Mouse (Mus musculus) bone marrow macrophage, adult 2 months (primary cell): ENCODE results near the gene Upf1. TPM values are rescaled to one million over a fixed set of nuclear protein-coding genes. Genes with fewer than 3 reads are reported as not detected.

ENCODE experiments used
- H3K27ac ChIP-seq: 2 replicates; pipeline ENCODE4 v1.5.1; 2012; ENCODE audit warnings: low read depth, low read length; ENCODE audit not compliant: insufficient read depth
- H3K4me1 ChIP-seq: 2 replicates; pipeline ENCODE4 v1.6.1; 2012; ENCODE audit warnings: low read length; ENCODE audit not compliant: control insufficient read depth, insufficient read depth
- H3K4me3 ChIP-seq: 2 replicates; pipeline ENCODE4 v1.5.1; 2012; ENCODE audit warnings: mild to moderate bottlenecking, low read length, moderate library complexity; ENCODE audit not compliant: insufficient read depth
- CTCF ChIP-seq: IDR thresholded peaks from 2 replicates; pipeline ENCODE4 v1.5.1; 2012; ENCODE audit warnings: low read depth, mild to moderate bottlenecking, low read length, moderate library complexity
- POLR2A ChIP-seq: IDR thresholded peaks from 2 replicates; pipeline ENCODE4 v1.6.1; 2012; ENCODE audit warnings: mild to moderate bottlenecking, low read depth, low read length, borderline replicate concordance
- polyA plus RNA-seq: library from polyadenylated mRNA; stranded (reverse); fragments of >200 nt; gene quantifications from 2 replicates; pipeline ENCODE4 v1.2.4, GENCODE M21; 2012; ENCODE audit not compliant: missing spikeins, insufficient read depth, insufficient read length

Gene Upf1
- polyA plus RNA-seq, 1 experiment: 30.6 TPM

- Histone ChIP-seq H3K27ac (no peak overlapping the region), H3K4me1 (peaks cover 1% of the 10 kb centered on the region; the same call in 1 of the 2 replicates), H3K4me3 (no peak overlapping the region)
- TF ChIP-seq POLR2A (no peak), CTCF (no peak)
Measured at GRCm38 (mm10) chr8:70329835-70330740, 23.0 kb downstream of the Upf1 start.

DNA sequence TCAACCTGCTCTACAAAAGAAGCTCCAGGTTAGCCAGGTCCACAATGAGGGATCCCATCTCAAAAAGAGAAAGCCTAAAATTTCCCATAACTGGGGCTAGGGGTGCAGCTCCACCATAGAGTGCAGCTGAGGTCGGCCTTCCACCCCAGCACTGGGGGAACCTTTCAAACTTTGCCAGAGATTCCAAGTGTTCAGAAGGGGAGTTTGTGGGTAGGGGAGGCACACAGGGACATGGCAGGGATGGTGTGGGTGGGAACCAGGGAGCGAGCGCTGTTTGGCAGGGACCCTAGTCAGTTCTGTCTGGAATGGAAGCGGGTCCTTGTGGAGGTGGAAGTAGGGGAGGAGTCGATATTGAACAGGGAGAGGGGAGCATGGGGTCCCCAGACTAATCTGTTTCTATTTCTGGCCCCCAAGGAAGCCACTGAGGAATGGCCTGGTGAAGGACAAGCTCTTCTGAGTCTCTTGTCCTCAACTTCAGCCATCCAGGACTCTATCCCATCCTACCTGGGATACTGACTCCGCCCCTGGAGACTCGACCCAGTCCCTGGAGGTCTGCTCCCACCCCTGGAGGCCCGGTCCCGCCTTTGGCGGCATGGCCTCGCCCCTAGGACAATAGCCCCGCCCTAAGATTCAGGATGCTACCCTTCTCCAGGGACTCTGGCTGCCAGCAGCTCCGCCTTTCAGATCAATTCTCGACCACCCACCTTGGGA is 23.8 kb downstream of the Upf1 start, which contains the start of gene Gdf1:
Gdf1 (plus strand) TSS at position 694 of the 711 bp plus-strand sequence.
- H3K4me1 ChIP-seq: peaks cover 5% of the 10 kb centered on the region; the same call in 1 of the 2 replicates
- no peak within 1 kb of the TSS for H3K27ac ChIP-seq
- H3K4me3 ChIP-seq: no peak within 1 kb of the TSS
- TF ChIP-seq CTCF (no peak), POLR2A (no peak)

GRCm38 (mm10) chr8:70327512-70327911 is 25.6 kb downstream of the Upf1 start:
- TF ChIP-seq CTCF (no peak), POLR2A (no peak)
- Histone ChIP-seq H3K27ac (no peak overlapping the region), H3K4me1 (peaks cover 5% of the 10 kb centered on the region; the same call in 1 of the 2 replicates), H3K4me3 (no peak overlapping the region)

GRCm38 (mm10) chr8:70323716-70324115 is 29.4 kb downstream of the Upf1 start:
- H3K4me3 ChIP-seq: no peak overlapping the region
- no peak for TF ChIP-seq CTCF
- no peak for TF ChIP-seq POLR2A
- peaks cover 5% of the 10 kb centered on the region; the same call in 1 of the 2 replicates for H3K4me1 ChIP-seq
- no peak overlapping the region for H3K27ac ChIP-seq

- H3K4me3 ChIP-seq: no peak overlapping the region
- no peak for TF ChIP-seq CTCF
- no peaks in the 10 kb centered on the region for H3K4me1 ChIP-seq
- no peak overlapping the region for H3K27ac ChIP-seq
Measured at GRCm38 (mm10) chr8:70317872-70318271, 35.2 kb downstream of the Upf1 start.

- TF ChIP-seq POLR2A (no peak), CTCF (no peak)
- no peak overlapping the region for H3K4me3 ChIP-seq
- H3K4me1 ChIP-seq: no peaks in the 10 kb centered on the region
- no peak overlapping the region for H3K27ac ChIP-seq
Measured at GRCm38 (mm10) chr8:70316511-70317504, 36.3 kb downstream of the Upf1 start.

DNA sequence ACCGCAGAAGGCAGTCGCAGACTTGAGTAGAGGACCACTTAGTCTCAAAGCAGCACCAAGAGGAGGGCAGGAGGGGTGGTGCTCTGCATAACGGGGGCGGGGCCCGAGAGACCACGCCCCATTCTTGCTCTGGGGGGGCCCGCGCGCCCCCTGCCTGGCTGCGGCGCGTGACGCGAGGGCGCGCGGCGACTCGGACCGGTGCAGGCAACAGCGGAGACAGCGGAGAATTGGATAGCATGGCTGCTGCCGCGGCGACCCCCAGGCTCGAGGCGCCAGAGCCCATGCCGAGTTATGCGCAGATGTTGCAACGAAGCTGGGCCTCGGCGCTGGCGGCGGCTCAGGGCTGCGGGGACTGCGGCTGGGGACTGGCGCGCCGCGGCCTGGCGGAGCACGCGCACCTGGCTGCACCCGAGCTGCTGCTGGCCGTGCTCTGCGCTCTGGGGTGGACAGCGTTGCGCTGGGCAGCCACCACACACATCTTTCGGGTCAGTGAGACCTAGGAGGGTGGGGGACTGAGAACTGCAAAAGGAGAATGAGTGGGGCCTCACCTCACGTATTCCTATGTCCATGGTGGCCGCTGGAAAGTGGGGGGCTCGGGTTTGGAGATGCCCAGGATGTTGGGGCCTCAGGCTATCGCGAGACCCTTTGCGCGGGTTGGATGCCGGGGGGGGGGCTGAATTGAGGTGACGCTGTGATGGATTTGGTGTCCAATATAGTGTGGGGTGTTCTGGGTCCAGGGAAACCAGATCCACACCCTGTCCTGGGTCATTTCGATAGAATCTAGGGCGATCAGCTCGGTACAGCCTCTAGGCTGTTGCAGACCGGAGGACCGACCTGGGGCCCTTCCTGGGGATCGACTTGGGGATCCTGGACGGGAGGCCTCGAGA is 37.2 kb downstream of the Upf1 start, which contains the start of gene Cers1:
Cers1 (plus strand) TSS at position 152 of the 887 bp plus-strand sequence.
- no peaks in the 10 kb centered on the region for H3K4me1 ChIP-seq
- no peak within 1 kb of the TSS for H3K27ac ChIP-seq
- H3K4me3 ChIP-seq: peak within 1 kb of the TSS; percentile 64
- no peak for TF ChIP-seq CTCF

GRCm38 (mm10) chr8:70313399-70313798 is 39.7 kb downstream of the Upf1 start:
- Histone ChIP-seq H3K27ac (no peak overlapping the region), H3K4me1 (no peaks in the 10 kb centered on the region), H3K4me3 (no peak overlapping the region)
- TF ChIP-seq POLR2A (no peak), CTCF (no peak)

GRCm38 (mm10) chr8:70309311-70309710 is 43.8 kb downstream of the Upf1 start:
- TF ChIP-seq CTCF (peak; percentile 84), POLR2A (no peak)
- H3K4me1 ChIP-seq: no peaks in the 10 kb centered on the region
- no peak overlapping the region for H3K27ac ChIP-seq
- H3K4me3 ChIP-seq: no peak overlapping the region
